Mouse (Mus musculus) hematopoietic multipotent progenitor cell, adult 10-12 weeks (in vitro differentiated cells): ENCODE measurements around the gene Cebpg. TPM values are rescaled to one million over a fixed set of nuclear protein-coding genes. Genes with fewer than 3 reads are reported as not detected.

ENCODE experiments used
- polyA plus RNA-seq: library from polyadenylated mRNA; stranded (reverse); fragments of >175 nt; gene quantifications from 2 replicates; pipeline ENCODE4 v1.2.3, GENCODE M21; 2012; ENCODE audit warnings: low replicate concordance

Cebpg gene
- 22.3 and 31.4 TPM in 2 replicates for polyA plus RNA-seq

DNA sequence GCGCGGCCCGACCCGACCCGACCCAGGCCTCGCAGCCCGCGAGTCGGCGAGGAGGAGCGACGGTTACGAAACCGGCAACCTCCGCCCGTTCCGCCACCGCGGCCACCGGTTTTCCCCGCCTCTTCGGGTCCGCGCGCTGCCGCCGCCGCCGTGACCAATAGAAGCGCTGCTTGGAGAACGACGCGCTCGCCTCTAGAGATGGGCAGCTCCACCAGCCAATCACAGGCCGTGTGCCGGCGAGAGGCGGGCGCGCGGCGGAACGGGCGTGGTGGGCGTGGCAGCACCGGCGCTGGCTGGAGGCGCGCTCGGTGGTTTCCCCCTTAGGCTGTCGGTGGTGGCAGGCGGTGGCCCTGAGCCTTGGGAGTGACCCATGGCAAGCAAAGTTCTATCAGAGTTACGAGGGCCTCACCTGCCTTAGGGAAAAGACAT is at the start of gene Cebpg:
TSS of gene Cebpg (minus strand) at position 138 of the 429 bp plus-strand sequence.

Other genes starting within 250 kb of the Cebpg start
- 0.06 and 0.20 TPM in 2 replicates for gene Chst8, start 243.9 kb downstream of the Cebpg start, polyA plus RNA-seq
- 11.3 and 16.3 TPM in 2 replicates for gene Pepd, start 144.2 kb downstream of the Cebpg start, polyA plus RNA-seq
- gene Cebpa, start 62.7 kb upstream of the Cebpg start, polyA plus RNA-seq, result 20.0 and 101 TPM in 2 replicates
- 0.84 and 3.0 TPM in 2 replicates for gene Slc7a10, start 129.8 kb upstream of the Cebpg start, polyA plus RNA-seq
- 0.08 and 0.12 TPM in 2 replicates for gene Lrp3, start 158.9 kb upstream of the Cebpg start, polyA plus RNA-seq